Mouse (Mus musculus) thymus, adult 2 months (tissue): ENCODE measurements around the gene Slc4a1. TPM values are rescaled to one million over a fixed set of nuclear protein-coding genes. Genes with fewer than 3 reads are reported as not detected.

Experiments
- DNase-seq: peaks from one replicate; pipeline ENCODE4 v3.0.0; 2021
- H3K27ac ChIP-seq: fragments of 200-500 bp; 2 replicates; pipeline ENCODE4 v1.5.1; 2012; ENCODE audit warnings: low read length, control low read depth; ENCODE audit not compliant: control insufficient read depth, insufficient read depth
- H3K27me3 ChIP-seq: fragments of 200-500 bp; 2 replicates; pipeline ENCODE4 v1.6.1; 2012; ENCODE audit warnings: mild to moderate bottlenecking, low read length, moderate library complexity, mixed read lengths; ENCODE audit not compliant: control insufficient read depth, insufficient read depth
- H3K36me3 ChIP-seq: fragments of 200-500 bp; 2 replicates; pipeline ENCODE4 v1.6.1; 2012; ENCODE audit warnings: mild to moderate bottlenecking, low read length, moderate library complexity; ENCODE audit not compliant: control insufficient read depth, insufficient read depth
- H3K4me1 ChIP-seq: fragments of 200-500 bp; replicated peaks from 2 replicates; pipeline ENCODE4 v1.6.1; 2012; ENCODE audit warnings: low read length; ENCODE audit not compliant: control insufficient read depth, insufficient read depth
- H3K4me3 ChIP-seq: fragments of 200-500 bp; 2 replicates; pipeline ENCODE4 v1.5.1; 2012; ENCODE audit warnings: mild to moderate bottlenecking, low read length, control low read depth, moderate library complexity; ENCODE audit not compliant: control insufficient read depth, insufficient read depth
- CTCF ChIP-seq: fragments of 200-500 bp; IDR thresholded peaks from 2 replicates; pipeline ENCODE4 v1.5.1; 2012; ENCODE audit warnings: mild to moderate bottlenecking, control low read depth, low read length, moderate library complexity, borderline replicate concordance; ENCODE audit not compliant: control insufficient read depth, poor library complexity, insufficient read depth; ENCODE audit errors: extremely low read depth
- POLR2A ChIP-seq: fragments of 200-500 bp; IDR thresholded peaks from 2 replicates; pipeline ENCODE4 v1.6.1; 2012; ENCODE audit warnings: mild to moderate bottlenecking, low read length, control low read depth, moderate library complexity; ENCODE audit not compliant: control insufficient read depth, poor library complexity, insufficient read depth; ENCODE audit errors: extremely low read depth
- WGBS: fragments of 180-500 bp; shearing (Covaris S2); methylation state at CpG from one replicate; pipeline ENCODE4 v1.1.7; 2018; 5-methylcytosine and 5-hydroxymethylcytosine counted together
- polyA plus RNA-seq: library from polyadenylated mRNA; depleted of rRNA; stranded (reverse); fragments of >200 nt; gene quantifications from 2 replicates; pipeline ENCODE4 v1.2.3, GENCODE M21; 2012

The Slc4a1 gene
- polyA plus RNA-seq, 1 experiment = 0.34 TPM

DNA sequence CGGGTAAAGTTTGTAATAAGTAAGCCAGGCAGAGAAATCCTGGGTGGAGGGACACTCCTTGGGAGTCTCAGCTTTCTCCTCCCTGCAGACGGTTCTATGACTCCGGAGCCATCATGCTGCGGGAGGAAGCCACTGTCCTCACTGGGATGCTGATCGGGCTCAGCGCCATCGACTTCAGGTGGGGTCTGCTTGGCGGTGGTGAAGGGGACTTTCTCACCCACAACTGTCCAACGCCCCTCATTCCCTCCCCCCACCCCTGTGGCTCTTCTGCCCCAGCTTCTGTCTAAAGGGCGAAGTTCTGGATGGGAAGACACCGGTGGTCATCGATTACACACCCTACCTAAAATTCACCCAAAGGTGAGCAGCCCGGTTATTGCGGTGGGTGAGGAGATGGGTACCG, 33.1 kb upstream of the Slc4a1 start:
- H3K27me3 ChIP-seq = peaks cover 6% of the 10 kb centered on the region; the same call in 1 of the 2 replicates
- TF ChIP-seq CTCF (no peak), POLR2A (no peak)
- 43% methylated on average over 15 of the region's 15 CpGs for WGBS
- H3K36me3 ChIP-seq = no peaks in the 10 kb centered on the region
- no peak overlapping the region for H3K4me3 ChIP-seq
- H3K4me1 ChIP-seq = peaks cover 2% of the 10 kb centered on the region
- H3K27ac ChIP-seq = no peak overlapping the region
- DNase-seq = no peak

GRCm38 (mm10) chr11:102398007-102398825, 32.2 kb upstream of the Slc4a1 start:
- no peak for DNase-seq
- TF ChIP-seq POLR2A = no peak
- no peak for TF ChIP-seq CTCF
- no peak overlapping the region for H3K27ac ChIP-seq
- peaks cover 8% of the 10 kb centered on the region for H3K4me1 ChIP-seq
- peaks cover 6% of the 10 kb centered on the region; the same call in 1 of the 2 replicates for H3K27me3 ChIP-seq
- no peak overlapping the region for H3K4me3 ChIP-seq
- 86% methylated on average over 20 of the region's 20 CpGs for WGBS
- no peaks in the 10 kb centered on the region for H3K36me3 ChIP-seq

DNA sequence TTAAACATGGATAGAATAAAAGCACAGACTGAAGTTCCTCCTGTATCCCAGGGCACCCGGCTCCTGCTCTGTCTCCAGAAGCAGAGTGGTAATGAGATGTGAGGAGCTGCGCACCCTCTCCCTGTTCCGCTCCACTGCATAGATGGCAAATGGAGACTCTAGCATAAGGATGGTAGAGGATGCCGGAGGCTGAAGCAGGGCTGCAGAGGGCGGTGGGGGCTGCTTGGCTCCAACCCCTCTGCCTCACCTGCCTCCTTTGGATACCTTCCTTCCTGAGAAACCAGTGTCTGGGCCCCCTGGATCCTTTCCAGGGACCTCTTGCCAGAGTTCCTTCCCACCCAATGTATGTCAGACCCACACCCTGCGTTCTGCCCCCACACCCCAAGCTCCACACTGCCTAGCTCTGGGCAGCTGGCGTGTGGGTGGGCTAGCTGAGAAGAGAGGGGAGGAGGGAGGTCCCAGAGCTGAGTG, 30.7 kb upstream of the Slc4a1 start:
- H3K4me3 ChIP-seq = no peak overlapping the region
- WGBS = 85% methylated on average over 7 of the region's 7 CpGs
- H3K4me1 ChIP-seq = peaks cover 16% of the 10 kb centered on the region
- DNase-seq = no peak
- no peaks in the 10 kb centered on the region for H3K36me3 ChIP-seq
- no peak for TF ChIP-seq CTCF
- no peak for TF ChIP-seq POLR2A
- H3K27me3 ChIP-seq = peaks cover 6% of the 10 kb centered on the region; the same call in 1 of the 2 replicates
- H3K27ac ChIP-seq = no peak overlapping the region

- 71% methylated on average over 6 of the region's 6 CpGs for WGBS
- TF ChIP-seq CTCF (no peak), POLR2A (no peak)
- peaks cover 16% of the 10 kb centered on the region for H3K4me1 ChIP-seq
- no peak for DNase-seq
- H3K36me3 ChIP-seq = no peaks in the 10 kb centered on the region
- H3K27ac ChIP-seq = no peak overlapping the region
- no peak overlapping the region for H3K4me3 ChIP-seq
- peaks cover 6% of the 10 kb centered on the region; the same call in 1 of the 2 replicates for H3K27me3 ChIP-seq
These were observed 30.3 kb upstream of the Slc4a1 start for GRCm38 (mm10) chr11:102396263-102396662.

GRCm38 (mm10) chr11:102395250-102395649, 29.2 kb upstream of the Slc4a1 start:
- Histone ChIP-seq H3K4me3 (no peak overlapping the region), H3K36me3 (no peaks in the 10 kb centered on the region), H3K4me1 (peaks cover 16% of the 10 kb centered on the region), H3K27me3 (peaks cover 8% of the 10 kb centered on the region; the same call in 1 of the 2 replicates), H3K27ac (no peak overlapping the region)
- WGBS = 41% methylated on average over 5 of the region's 5 CpGs
- no peak for TF ChIP-seq CTCF
- no peak for TF ChIP-seq POLR2A
- DNase-seq = no peak

DNA sequence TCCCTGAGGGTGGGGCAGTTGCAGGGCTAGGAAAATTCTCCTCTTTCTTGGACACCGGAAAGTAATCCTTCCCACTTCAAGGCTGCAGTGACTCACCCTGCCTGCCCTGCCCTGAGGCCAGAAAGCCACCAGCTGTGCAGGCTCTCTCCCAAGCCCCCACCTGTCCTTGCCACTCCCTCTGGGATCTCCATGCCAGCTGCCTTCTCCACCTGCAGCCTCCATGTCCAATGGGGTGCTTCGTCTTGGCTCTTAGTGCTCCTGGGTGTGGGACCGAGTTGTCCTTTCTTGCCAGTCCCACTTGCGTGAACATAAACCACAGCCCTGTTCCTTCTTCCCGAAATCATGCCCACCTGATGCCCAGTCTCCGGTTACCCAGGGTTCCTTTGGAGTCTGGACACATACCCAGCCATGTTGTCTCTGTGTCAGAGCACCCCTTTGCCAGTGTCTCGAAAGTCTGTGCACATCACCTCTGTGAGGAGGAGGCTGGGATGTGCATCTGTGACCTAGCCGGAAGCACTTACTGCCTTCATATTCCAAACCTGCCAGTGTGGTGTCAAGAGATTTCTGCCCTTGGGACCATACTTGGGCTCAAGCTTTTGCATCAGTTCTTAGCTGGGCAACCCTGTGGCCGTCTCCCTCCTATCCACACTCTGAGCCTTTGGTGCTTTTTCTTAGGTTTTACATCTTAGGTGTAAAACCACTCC, 28.6 kb upstream of the Slc4a1 start:
- 82% methylated on average over 9 of the region's 9 CpGs for WGBS
- Histone ChIP-seq H3K27me3 (peaks cover 7% of the 10 kb centered on the region; the same call in 1 of the 2 replicates), H3K27ac (no peak overlapping the region), H3K4me1 (peaks cover 16% of the 10 kb centered on the region), H3K4me3 (no peak overlapping the region), H3K36me3 (no peaks in the 10 kb centered on the region)
- no peak for DNase-seq
- no peak for TF ChIP-seq CTCF
- no peak for TF ChIP-seq POLR2A
